Mouse (Mus musculus): ENCODE measurements around the gene Zbtb43. TPM values are rescaled to one million over a fixed set of nuclear protein-coding genes. Genes with fewer than 3 reads are reported as not detected.

The Zbtb43 gene
- total and polyA plus RNA-seq, 3 experiments = 8.5 to 10.9 (median 8.9) TPM

DNA sequence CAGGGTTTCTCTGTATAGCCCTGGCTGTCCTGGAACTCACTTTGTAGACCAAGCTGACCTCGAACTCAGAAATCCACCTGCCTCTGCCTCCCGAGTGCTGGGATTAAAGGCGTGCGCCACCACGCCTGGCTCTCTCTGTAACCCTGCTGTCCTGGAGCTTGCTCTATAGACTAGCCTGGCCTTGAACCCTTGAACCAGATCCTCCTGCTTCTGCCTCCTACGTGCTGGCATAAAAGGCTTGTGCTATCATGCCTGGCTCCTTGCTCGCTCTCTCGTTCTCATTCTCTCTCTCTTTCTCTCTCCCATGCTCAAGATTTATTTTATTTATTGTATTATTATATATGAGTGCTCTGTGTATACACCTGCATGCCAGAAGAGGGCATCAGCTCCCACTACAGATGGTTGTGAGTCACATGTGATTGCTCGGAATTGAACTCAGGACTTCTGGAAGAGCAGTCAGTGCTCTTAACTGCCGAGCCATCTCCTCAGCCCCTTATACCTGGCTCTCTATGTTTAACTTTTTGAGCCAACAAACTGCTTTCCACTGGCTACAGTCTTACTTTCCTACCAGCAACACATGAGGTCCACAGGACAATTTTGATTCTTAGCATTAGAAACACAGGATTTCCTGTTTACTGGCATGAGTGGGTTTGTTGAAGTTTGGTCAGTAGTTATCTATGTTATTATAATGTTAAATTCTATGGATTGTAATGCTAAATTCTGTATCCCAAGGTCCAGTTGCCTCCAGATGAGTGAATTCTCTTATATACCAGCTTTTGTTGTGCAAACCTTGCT, 9.8 kb upstream of the Zbtb43 start:
- dilution Hi-C loops (cut with MboI; ENCODE audit: extremely low pct_ligation_motif_present, extremely low pct_unique_long_range_greater_than_20kb, low sequenced_read_pairs) = no loop called here
- no peak overlapping the region for H3K27ac ChIP-seq (ENCODE audit: insufficient read depth, low read depth)

DNA sequence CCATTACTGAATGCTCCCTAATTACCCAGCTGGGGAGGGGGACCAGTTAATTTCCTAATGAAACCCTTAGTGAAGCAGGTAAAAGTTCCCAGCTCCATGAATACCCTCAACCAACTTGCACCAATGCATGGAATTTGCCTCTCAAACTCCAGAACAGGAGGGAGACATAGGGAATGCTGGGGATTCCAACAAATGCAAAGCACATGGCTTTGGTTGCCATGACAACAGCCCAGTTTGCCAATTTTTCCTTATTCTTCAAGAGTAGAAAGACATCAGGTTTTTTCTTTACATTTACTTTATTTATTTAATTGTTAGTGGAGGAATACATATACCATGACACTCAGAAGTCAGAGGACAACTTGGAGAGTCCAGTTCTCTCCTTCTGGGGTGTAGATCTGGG, 7.6 kb upstream of the Zbtb43 start:
- dilution Hi-C loops (cut with MboI; ENCODE audit: extremely low pct_ligation_motif_present, extremely low pct_unique_long_range_greater_than_20kb, low sequenced_read_pairs) = no loop called here
- TF ChIP-seq GABPA (IDR thresholded peaks at IDR 0.05; ENCODE audit: insufficient replicate concordance, low read depth, low read length) (no peak), POLR2AphosphoS2 (IDR thresholded peaks at IDR 0.05; ENCODE audit: low read depth, low read length) (no peak), TBP (conservative IDR thresholded peaks at IDR 0.05; ENCODE audit: low read depth, low read length) (no peak), JUND (conservative IDR thresholded peaks at IDR 0.05; ENCODE audit: low read depth, low read length) (no peak), SIN3A (IDR thresholded peaks at IDR 0.05; ENCODE audit: low read length) (no peak), ZKSCAN1 (IDR thresholded peaks at IDR 0.05; ENCODE audit: borderline replicate concordance, low read depth, low read length) (no peak), MYC (IDR thresholded peaks at IDR 0.05; ENCODE audit: low read depth, low read length) (no peak), MAFK (IDR thresholded peaks at IDR 0.05; ENCODE audit: insufficient replicate concordance, low read length) (no peak), ZMIZ1 (IDR thresholded peaks at IDR 0.05; ENCODE audit: low read depth, low read length) (no peak), BHLHE40 (IDR thresholded peaks at IDR 0.05; ENCODE audit: low read depth, low read length) (no peak), CTCF (conservative IDR thresholded peaks at IDR 0.05 in 1 of 2, IDR thresholded peaks at IDR 0.05 in 1 of 2; ENCODE audit: low read depth in 2 of 2, low read length in 2 of 2) (no peak), ZNF384 (IDR thresholded peaks at IDR 0.05; ENCODE audit: low read depth, low read length) (no peak), MEF2A (IDR thresholded peaks at IDR 0.05; ENCODE audit: borderline replicate concordance, low read depth, low read length) (no peak), JUN (IDR thresholded peaks at IDR 0.05; ENCODE audit: insufficient read depth, low read depth, low read length) (no peak), TCF12 (IDR thresholded peaks at IDR 0.05; ENCODE audit: low read depth, low read length) (no peak), ETS1 (conservative IDR thresholded peaks at IDR 0.05; ENCODE audit: low read depth, low read length) (no peak), USF2 (conservative IDR thresholded peaks at IDR 0.05; ENCODE audit: low read depth, low read length) (no peak), KAT2A (IDR thresholded peaks at IDR 0.05; ENCODE audit: insufficient replicate concordance, low read length) (no peak), MAX (IDR thresholded peaks at IDR 0.05; ENCODE audit: low read length) (no peak)
- Histone ChIP-seq H3K9me3 (replicated peaks; ENCODE audit: low read length) (peaks cover 16% of the 10 kb centered on the region), H3K4me1 (ENCODE audit: control insufficient read depth in 1 of 2, insufficient read depth in 2 of 2) (no peaks in the 10 kb centered on the region), H3K27ac (ENCODE audit: insufficient read depth, low read depth) (no peak overlapping the region), H3K36me3 (replicated peaks in 1 of 2; ENCODE audit: control insufficient read depth in 1 of 2, insufficient read depth in 1 of 2, low read length in 1 of 2) (no peaks in the 10 kb centered on the region), H3K9ac (ENCODE audit: insufficient read depth, low read depth) (no peak overlapping the region), H3K4me2 (ENCODE audit: insufficient read depth, low read depth, poor library complexity, severe bottlenecking) (no peak overlapping the region), H3K27me3 (replicated peaks) (peaks cover 63% of the 10 kb centered on the region), H3K4me3 (replicated peaks in 1 of 3; ENCODE audit: low read depth in 2 of 3, low read length in 2 of 3, poor library complexity in 1 of 3) (no peak overlapping the region), H3K79me2 (replicated peaks; ENCODE audit: control insufficient read depth, extremely low read depth, insufficient read depth, poor library complexity, severe bottlenecking) (no peaks in the 10 kb centered on the region)
- DNase-seq (ENCODE audit: extremely low read depth) = no peak
- in situ Hi-C loops (cut with MboI; ENCODE audit: low pct_ligation_motif_present, low pct_unique_long_range_greater_than_20kb, low sequenced_read_pairs) = loop anchor here (25.0 kb wide), 1 partner anchor 261 kb away; no protein-coding TSS in a partner anchor

More for the DNA sequence above, 9.8 kb upstream of the Zbtb43 start:
- H3K27me3 ChIP-seq (replicated peaks) = peaks cover 62% of the 10 kb centered on the region
- no peak overlapping the region for H3K4me3 ChIP-seq (replicated peaks in 1 of 3; ENCODE audit: low read depth in 2 of 3, low read length in 2 of 3, poor library complexity in 1 of 3)
- H3K9me3 ChIP-seq (replicated peaks; ENCODE audit: low read length) = peaks cover 14% of the 10 kb centered on the region
- no peak overlapping the region for H3K9ac ChIP-seq (ENCODE audit: insufficient read depth, low read depth)
- no peak for TF ChIP-seq UBTF (IDR thresholded peaks at IDR 0.05; ENCODE audit: low read depth, low read length)
- no peak for TF ChIP-seq SMC3 (IDR thresholded peaks at IDR 0.05; ENCODE audit: low read depth, low read length)
- TF ChIP-seq TBP (conservative IDR thresholded peaks at IDR 0.05; ENCODE audit: low read depth, low read length) = no peak
- TF ChIP-seq MAFK (IDR thresholded peaks at IDR 0.05; ENCODE audit: insufficient replicate concordance, low read length) = no peak
- no peak for TF ChIP-seq SIN3A (IDR thresholded peaks at IDR 0.05; ENCODE audit: low read length)
- TF ChIP-seq USF2 (conservative IDR thresholded peaks at IDR 0.05; ENCODE audit: low read depth, low read length) = no peak
- no peak for TF ChIP-seq EP300 (IDR thresholded peaks at IDR 0.05; ENCODE audit: low read length)
- no peak for TF ChIP-seq ZNF384 (IDR thresholded peaks at IDR 0.05; ENCODE audit: low read depth, low read length)
- no peak for TF ChIP-seq MAZ (IDR thresholded peaks at IDR 0.05; ENCODE audit: low read depth, low read length)
- TF ChIP-seq PAX5 (IDR thresholded peaks at IDR 0.05; ENCODE audit: low read length) = no peak
- no peak for TF ChIP-seq NELFE (IDR thresholded peaks at IDR 0.05; ENCODE audit: low read depth, low read length)
- no peak for TF ChIP-seq NRF1 (IDR thresholded peaks at IDR 0.05; ENCODE audit: low read depth, low read length)
- TF ChIP-seq POLR2AphosphoS2 (IDR thresholded peaks at IDR 0.05; ENCODE audit: low read depth, low read length) = no peak
- no peak for TF ChIP-seq ZKSCAN1 (IDR thresholded peaks at IDR 0.05; ENCODE audit: borderline replicate concordance, low read depth, low read length)
- TF ChIP-seq ZMIZ1 (IDR thresholded peaks at IDR 0.05; ENCODE audit: low read depth, low read length) = no peak
- no peak for TF ChIP-seq RAD21 (IDR thresholded peaks at IDR 0.05; ENCODE audit: low read depth, low read length)
- TF ChIP-seq ELF1 (IDR thresholded peaks at IDR 0.05; ENCODE audit: low read depth, low read length) = no peak
- TF ChIP-seq HCFC1 (IDR thresholded peaks at IDR 0.05; ENCODE audit: low read depth, low read length) = no peak
- TF ChIP-seq MYC (IDR thresholded peaks at IDR 0.05; ENCODE audit: low read depth, low read length) = no peak
- in situ Hi-C loops (cut with MboI; ENCODE audit: low pct_ligation_motif_present, low pct_unique_long_range_greater_than_20kb, low sequenced_read_pairs) = loop anchor here (25.0 kb wide), 1 partner anchor 259 kb away; no protein-coding TSS in a partner anchor
- no peak for DNase-seq (ENCODE audit: extremely low read depth)
- H3K4me2 ChIP-seq (ENCODE audit: insufficient read depth, low read depth, poor library complexity, severe bottlenecking) = no peak overlapping the region
- no peaks in the 10 kb centered on the region for H3K4me1 ChIP-seq (ENCODE audit: control insufficient read depth in 1 of 2, insufficient read depth in 2 of 2)
- H3K79me2 ChIP-seq (replicated peaks; ENCODE audit: control insufficient read depth, extremely low read depth, insufficient read depth, poor library complexity, severe bottlenecking) = no peaks in the 10 kb centered on the region
- H3K36me3 ChIP-seq (replicated peaks in 1 of 2; ENCODE audit: control insufficient read depth in 1 of 2, insufficient read depth in 1 of 2, low read length in 1 of 2) = no peaks in the 10 kb centered on the region
